Mouse (Mus musculus): ENCODE data around the gene Il21r. TPM values are rescaled to one million over a fixed set of nuclear protein-coding genes. Genes with fewer than 3 reads are reported as not detected.

Il21r gene
- total RNA-seq, 2 experiments from 2014 or later = 0.09 to 0.10 TPM

- intact Hi-C loops (cut with DNase I; ENCODE audit: low total_unique reads) = no loop called here
- DNase-seq = no peak
These were observed 30.5 kb upstream of the Il21r start for GRCm38 (mm10) chr7:125572737-125573136.

GRCm38 (mm10) chr7:125573849-125574248 lies 29.4 kb upstream of the Il21r start:
- intact Hi-C loops (cut with DNase I; ENCODE audit: low total_unique reads) = no loop called here

GRCm38 (mm10) chr7:125574832-125575231 lies 28.4 kb upstream of the Il21r start:
- intact Hi-C loops (cut with DNase I; ENCODE audit: low total_unique reads) = no loop called here
- no peak for DNase-seq

More at GRCm38 (mm10) chr7:125573849-125574248, 29.4 kb upstream of the Il21r start:
- no peak for DNase-seq

- intact Hi-C loops (cut with DNase I; ENCODE audit: low total_unique reads) = no loop called here
- no peak for DNase-seq
These were observed 27.3 kb upstream of the Il21r start for GRCm38 (mm10) chr7:125575738-125576540.

GRCm38 (mm10) chr7:125576982-125577381 lies 26.2 kb upstream of the Il21r start:
- DNase-seq = peak; percentile 71
- intact Hi-C loops (cut with DNase I; ENCODE audit: low total_unique reads) = no loop called here

- intact Hi-C loops (cut with DNase I; ENCODE audit: low total_unique reads) = no loop called here
These were observed 25.6 kb upstream of the Il21r start for GRCm38 (mm10) chr7:125577486-125578088.

GRCm38 (mm10) chr7:125578106-125578505 lies 25.1 kb upstream of the Il21r start:
- intact Hi-C loops (cut with DNase I; ENCODE audit: low total_unique reads) = no loop called here
- no peak for DNase-seq

More at GRCm38 (mm10) chr7:125577486-125578088, 25.6 kb upstream of the Il21r start:
- no peak for DNase-seq

GRCm38 (mm10) chr7:125579545-125580219 lies 23.5 kb upstream of the Il21r start:
- DNase-seq = no peak
- intact Hi-C loops (cut with DNase I; ENCODE audit: low total_unique reads) = no loop called here

GRCm38 (mm10) chr7:125580220-125580549 lies 23.0 kb upstream of the Il21r start:
- DNase-seq = no peak
- intact Hi-C loops (cut with DNase I; ENCODE audit: low total_unique reads) = no loop called here

- intact Hi-C loops (cut with DNase I; ENCODE audit: low total_unique reads) = loop anchor here (1.0 kb wide), 1 partner anchor 110 kb away; no protein-coding TSS in a partner anchor
- DNase-seq = no peak
These were observed 22.5 kb upstream of the Il21r start for GRCm38 (mm10) chr7:125580625-125581316.

- intact Hi-C loops (cut with DNase I; ENCODE audit: low total_unique reads) = loop anchor here (1.0 kb wide), 1 partner anchor 111 kb away; no protein-coding TSS in a partner anchor
These were observed 21.9 kb upstream of the Il21r start for GRCm38 (mm10) chr7:125581317-125581672.

GRCm38 (mm10) chr7:125583325-125584004 lies 19.8 kb upstream of the Il21r start:
- no peak for DNase-seq
- intact Hi-C loops (cut with DNase I; ENCODE audit: low total_unique reads) = no loop called here

More at GRCm38 (mm10) chr7:125581317-125581672, 21.9 kb upstream of the Il21r start:
- peak; percentile 89 for DNase-seq

- intact Hi-C loops (cut with DNase I; ENCODE audit: low total_unique reads) = no loop called here
- DNase-seq = no peak
These were observed 19.2 kb upstream of the Il21r start for GRCm38 (mm10) chr7:125584005-125584369.

GRCm38 (mm10) chr7:125586355-125586754 lies 16.9 kb upstream of the Il21r start:
- DNase-seq = no peak
- intact Hi-C loops (cut with DNase I; ENCODE audit: low total_unique reads) = no loop called here

- intact Hi-C loops (cut with DNase I; ENCODE audit: low total_unique reads) = no loop called here
- DNase-seq = no peak
These were observed 14.5 kb upstream of the Il21r start for GRCm38 (mm10) chr7:125588721-125589120.

- intact Hi-C loops (cut with DNase I; ENCODE audit: low total_unique reads) = no loop called here
- DNase-seq = no peak
These were observed 13.3 kb upstream of the Il21r start for GRCm38 (mm10) chr7:125589896-125590295.

GRCm38 (mm10) chr7:125593831-125594230 lies 9.4 kb upstream of the Il21r start:
- DNase-seq = no peak

GRCm38 (mm10) chr7:125596406-125596805 lies 6.8 kb upstream of the Il21r start:
- no peak for DNase-seq
- intact Hi-C loops (cut with DNase I; ENCODE audit: low total_unique reads) = no loop called here

More at GRCm38 (mm10) chr7:125593831-125594230, 9.4 kb upstream of the Il21r start:
- intact Hi-C loops (cut with DNase I; ENCODE audit: low total_unique reads) = no loop called here

- intact Hi-C loops (cut with DNase I; ENCODE audit: low total_unique reads) = no loop called here
- DNase-seq = no peak
These were observed 6.1 kb upstream of the Il21r start for GRCm38 (mm10) chr7:125597083-125597482.

All from gastrocnemius, postnatal 14 days (tissue).